Mouse (Mus musculus): ENCODE results near the gene Fam19a4. TPM values are rescaled to one million over a fixed set of nuclear protein-coding genes. Genes with fewer than 3 reads are reported as not detected.

Gene Fam19a4
- total RNA-seq (2021) = not detected
- long read RNA-seq, experiment 1 = 0 reads
- long read RNA-seq, experiment 2 = 0 reads

GRCm38 (mm10) chr6:97060074-97060681 is at the start of gene Fam19a4:
Fam19a4 (minus strand) TSS chr6:97060413.
- DNase-seq = no peak

DNA sequence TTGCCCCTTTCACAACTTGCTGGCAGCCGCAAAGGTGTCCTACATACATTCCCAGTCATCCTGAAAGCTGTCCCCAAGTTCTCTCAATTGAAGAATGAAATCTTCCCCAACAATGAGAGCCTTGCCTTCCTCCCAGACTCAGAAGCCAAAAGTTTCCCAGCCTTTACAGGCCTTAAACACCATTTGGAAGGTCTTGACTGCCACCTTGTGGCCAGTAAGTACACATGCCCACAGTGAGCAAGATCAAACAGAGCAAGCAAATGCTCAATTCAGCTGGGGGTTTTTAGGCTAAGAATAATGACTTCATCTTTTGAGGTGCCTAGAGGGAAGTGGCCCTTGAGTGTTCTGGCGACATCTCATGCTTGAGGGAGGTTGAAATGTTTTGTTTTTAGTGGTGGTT is 46.6 kb upstream of the Fam19a4 start:
- DNase-seq = peak; percentile 25 to 52

GRCm38 (mm10) chr6:97106106-97106505 is 45.9 kb upstream of the Fam19a4 start:
- no peak for DNase-seq

- DNase-seq = no peak
Measured at GRCm38 (mm10) chr6:97104264-97104852, 44.1 kb upstream of the Fam19a4 start.

- no peak for DNase-seq
Measured at GRCm38 (mm10) chr6:97101958-97102702, 41.9 kb upstream of the Fam19a4 start.

- no peak for DNase-seq
Measured at GRCm38 (mm10) chr6:97101190-97101957, 41.2 kb upstream of the Fam19a4 start.

- DNase-seq = no peak
Measured at GRCm38 (mm10) chr6:97082336-97082735, 22.1 kb upstream of the Fam19a4 start.

DNA sequence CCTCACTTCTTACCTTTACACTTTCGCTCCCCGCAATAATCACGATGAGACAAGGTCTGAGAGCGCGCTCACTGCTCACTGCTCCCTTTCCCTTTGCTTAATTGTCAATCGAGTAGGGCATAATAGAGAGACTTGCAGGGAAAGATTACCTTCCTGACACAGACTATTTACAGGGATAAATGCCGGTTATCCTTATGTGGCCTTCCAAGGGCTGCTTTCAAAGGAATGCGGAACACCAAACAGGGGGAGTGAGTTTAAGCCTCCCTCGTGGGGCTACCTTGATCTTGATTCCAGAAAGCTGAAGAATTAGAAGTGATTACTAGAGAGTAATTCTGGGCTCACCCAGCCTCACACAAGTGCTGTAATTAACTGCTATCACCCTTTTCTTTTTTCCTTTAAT is 19.8 kb upstream of the Fam19a4 start:
- DNase-seq = no peak

GRCm38 (mm10) chr6:97059599-97059998 is 614 bp downstream of the Fam19a4 start:
- no peak for DNase-seq

- DNase-seq = no peak
Measured at GRCm38 (mm10) chr6:97052196-97052770, 7.9 kb downstream of the Fam19a4 start.

- no peak for DNase-seq
Measured at GRCm38 (mm10) chr6:97048403-97048802, 11.8 kb downstream of the Fam19a4 start.

- DNase-seq = no peak
Measured at GRCm38 (mm10) chr6:97046541-97046940, 13.7 kb downstream of the Fam19a4 start.

DNA sequence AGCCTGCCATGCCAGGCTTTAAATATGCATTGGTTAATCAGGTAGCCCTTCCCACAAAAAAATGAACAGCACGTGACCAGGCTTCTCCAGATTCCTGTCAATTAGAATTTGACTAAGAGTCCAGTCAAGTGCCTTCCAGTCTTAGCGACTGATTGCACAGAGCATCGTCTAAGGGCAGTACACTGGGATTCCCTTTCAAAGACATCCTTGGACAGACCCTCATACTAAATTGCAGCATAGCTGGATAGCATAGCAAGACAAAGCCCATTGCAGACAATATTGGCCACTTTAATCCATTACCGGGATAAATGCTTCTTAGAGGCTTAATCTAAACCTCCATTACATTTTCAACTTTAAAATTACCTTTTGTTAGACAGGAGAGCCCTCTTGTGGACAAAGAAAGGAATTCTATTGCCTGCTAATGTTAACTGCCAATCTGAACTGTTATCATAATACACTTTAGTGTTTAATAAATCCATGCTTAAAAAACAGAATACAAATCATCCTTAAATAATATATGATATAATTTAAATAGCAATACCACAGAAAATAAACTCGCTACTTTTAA is 33.0 kb downstream of the Fam19a4 start:
- peak in 1 of 2 experiments; percentile 7 for DNase-seq

- no peak for DNase-seq
Measured at GRCm38 (mm10) chr6:97019323-97019722, 40.9 kb downstream of the Fam19a4 start.

GRCm38 (mm10) chr6:97016711-97017110 is 43.5 kb downstream of the Fam19a4 start:
- DNase-seq = no peak

GRCm38 (mm10) chr6:97016018-97016417 is 44.2 kb downstream of the Fam19a4 start:
- DNase-seq = no peak

DNA sequence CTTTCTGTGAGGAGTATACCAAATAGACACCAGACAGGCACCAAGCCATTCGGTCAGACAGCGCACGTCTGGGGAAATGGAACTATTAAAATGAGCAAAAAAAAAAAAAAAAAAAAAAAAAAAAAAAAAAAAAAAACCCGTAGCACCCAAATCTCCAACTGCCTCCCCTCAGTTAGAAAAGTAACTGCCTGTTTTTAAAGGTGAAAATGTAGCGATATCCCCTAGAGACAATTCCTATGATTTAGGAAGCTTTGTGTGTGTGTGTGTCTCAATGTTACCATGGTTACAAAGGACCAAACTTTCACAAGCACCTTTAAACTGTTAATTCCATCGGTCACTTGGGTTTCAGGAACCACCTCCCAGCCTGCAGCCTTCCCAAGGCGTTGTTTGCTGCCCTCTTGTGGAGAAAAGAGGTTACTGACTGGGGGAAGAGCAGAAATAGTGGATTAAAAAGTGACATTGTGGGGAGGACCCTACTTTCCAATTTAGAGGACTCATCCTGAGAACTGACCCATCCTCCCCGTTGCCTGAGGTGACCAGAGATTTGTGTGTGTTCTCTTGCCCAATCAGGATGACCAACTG is 53.6 kb downstream of the Fam19a4 start:
- peak; percentile 30 to 67 for DNase-seq

- peak; percentile 4 to 58 for DNase-seq
Measured at GRCm38 (mm10) chr6:97005038-97005437, 55.2 kb downstream of the Fam19a4 start.

- no peak for DNase-seq
Measured at GRCm38 (mm10) chr6:96995556-96996159, 64.6 kb downstream of the Fam19a4 start.

- no peak for DNase-seq
Measured at GRCm38 (mm10) chr6:96991741-96992140, 68.5 kb downstream of the Fam19a4 start.

DNA sequence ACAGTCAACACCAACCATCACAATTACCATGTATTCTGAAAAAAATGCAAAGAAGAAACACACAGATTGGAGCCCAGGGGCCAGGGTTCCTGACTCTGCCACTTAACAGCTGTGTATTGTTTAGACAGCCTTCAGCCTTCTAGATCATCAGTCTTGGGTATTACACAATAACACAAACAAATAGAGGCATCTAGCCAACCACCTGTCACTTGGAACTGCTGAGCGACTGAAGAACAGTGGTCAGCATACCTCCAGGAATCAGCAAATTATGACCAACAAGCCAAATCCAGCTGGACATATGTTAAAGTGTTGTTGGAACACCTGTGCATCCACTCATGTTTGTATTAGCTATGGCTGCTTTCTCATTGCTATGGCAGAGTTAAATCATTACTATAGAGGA is 82.7 kb downstream of the Fam19a4 start:
- no peak for DNase-seq
